In genomic region chr4:56864417-56865001, GRCm38 (mm10) we compare ENCODE assay signal across 8 mouse cellular contexts. TPM values are rescaled to one million over a fixed set of nuclear protein-coding genes. Genes with fewer than 3 reads are reported as not detected.
A peak's percentile ranks its signal among the peaks of the same experiment; 100 is the strongest.
DNase-seq lines count a peak whose midpoint lies in the region; ATAC-seq and TF ChIP-seq lines count a peak whose summit lies in the region.

No protein-coding gene starts in this region.

- no peaks in the 10 kb centered on the region for H3K36me3 ChIP-seq in hindbrain, embryonic 14.5 days (replicated peaks; ENCODE audit: control insufficient read depth, insufficient read depth)
- H3K36me3 ChIP-seq in macrophage (ENCODE audit: inconsistent target), result no peaks in the 10 kb centered on the region
- H3K36me3 ChIP-seq in stomach, embryonic 14.5 days (ENCODE audit: control insufficient read depth, insufficient read depth, low read length), result no peaks in the 10 kb centered on the region

- ATAC-seq in hindbrain, embryonic 14.5 days (ENCODE audit: low FRiP score), result peak; percentile 85
- peak; percentile 36 for ATAC-seq in stomach, embryonic 14.5 days (ENCODE audit: insufficient number of reproducible peaks, insufficient read depth, low FRiP score, low read depth)

- TF ChIP-seq POLR2A in embryonic fibroblast, embryonic 13.5 days (IDR thresholded peaks at IDR 0.05; ENCODE audit: low read depth, low read length), result no peak

- peak; percentile 95 for DNase-seq in heart, adult 11 months
- DNase-seq in heart, postnatal 25 days (ENCODE audit: low spot score), result no peak
- peak; percentile 45 for DNase-seq in ZHBTc4 (ENCODE audit: low read depth, low spot score)
- DNase-seq in hindbrain, embryonic 14.5 days (ENCODE audit: low spot score), result peak; percentile 60
- DNase-seq in left cerebral cortex, postnatal 14 days (ENCODE audit: low spot score in 2 of 2), result peak; percentile 35 to 50

- no peaks in the 10 kb centered on the region for H3K27me3 ChIP-seq in hindbrain, embryonic 14.5 days (ENCODE audit: control insufficient read depth, insufficient read depth, low read length)
- no peaks in the 10 kb centered on the region for H3K27me3 ChIP-seq in stomach, embryonic 14.5 days (ENCODE audit: control insufficient read depth, insufficient read depth, low read length)

- no peak for TF ChIP-seq CTCF in embryonic fibroblast, embryonic 13.5 days (IDR thresholded peaks at IDR 0.05; ENCODE audit: borderline replicate concordance, insufficient read depth, low read length)

- peak overlapping the region; percentile 80 for H3K9ac ChIP-seq in hindbrain, embryonic 14.5 days
- peak overlapping the region; percentile 74 for H3K9ac ChIP-seq in stomach, embryonic 14.5 days (replicated peaks; ENCODE audit: low read depth, low read length)

- H3K27ac ChIP-seq in embryonic fibroblast, embryonic 13.5 days (ENCODE audit: insufficient read depth, low read length), result no peak overlapping the region
- peak overlapping the region; percentile 82 for H3K27ac ChIP-seq in hindbrain, embryonic 14.5 days
- H3K27ac ChIP-seq in macrophage, result no peak overlapping the region
- H3K27ac ChIP-seq in stomach, embryonic 14.5 days (ENCODE audit: low read length), result peak overlapping the region; percentile 77

- H3K4me2 ChIP-seq in hindbrain, embryonic 14.5 days (replicated peaks), result peak overlapping the region; percentile 92
- peak overlapping the region; percentile 93 for H3K4me2 ChIP-seq in stomach, embryonic 14.5 days (replicated peaks; ENCODE audit: low read depth, low read length)

- H3K9me3 ChIP-seq in hindbrain, embryonic 14.5 days (ENCODE audit: control insufficient read depth, low read length), result no peaks in the 10 kb centered on the region
- no peaks in the 10 kb centered on the region for H3K9me3 ChIP-seq in stomach, embryonic 14.5 days (ENCODE audit: control insufficient read depth, low read depth, low read length)

- intact Hi-C loops in heart, postnatal 25 days (cut with DNase I), result no loop called here
- intact Hi-C loops in left cerebral cortex, postnatal 14 days (cut with DNase I), result loop anchor here (5.0 kb wide), 1 partner anchor 98 kb away; no protein-coding TSS in a partner anchor

- no peaks in the 10 kb centered on the region for H3K79me2 ChIP-seq in macrophage (ENCODE audit: inconsistent target)

- under 1% methylated on average over 46 of the region's 49 CpGs for WGBS in hindbrain, embryonic 14.5 days
- WGBS in macrophage (ENCODE audit: missing documents), result 2% methylated on average over 42 of the region's 49 CpGs
- 0% methylated on average over 49 of the region's 49 CpGs for WGBS in stomach, embryonic 14.5 days

- H3K4me1 ChIP-seq in embryonic fibroblast, embryonic 13.5 days (ENCODE audit: control insufficient read depth, insufficient read depth, low read length), result peaks cover 4% of the 10 kb centered on the region; the same call in 1 of the 2 replicates
- H3K4me1 ChIP-seq in hindbrain, embryonic 14.5 days (replicated peaks; ENCODE audit: control insufficient read depth, insufficient read depth, low read length), result peaks cover 16% of the 10 kb centered on the region
- no peaks in the 10 kb centered on the region; the same call in 1 of the 2 replicates for H3K4me1 ChIP-seq in stomach, embryonic 14.5 days (ENCODE audit: control insufficient read depth, insufficient read depth, low read length)

- H3K4me3 ChIP-seq in embryonic fibroblast, embryonic 13.5 days (ENCODE audit: insufficient read depth, low read length), result peak overlapping the region; percentile 64
- H3K4me3 ChIP-seq in hindbrain, embryonic 14.5 days (replicated peaks; ENCODE audit: low read length), result peak overlapping the region; percentile 70
- peak overlapping the region; percentile 20; the same call in 1 of the 2 replicates for H3K4me3 ChIP-seq in macrophage (ENCODE audit: inconsistent target)
- H3K4me3 ChIP-seq in stomach, embryonic 14.5 days (ENCODE audit: low read depth, low read length), result peak overlapping the region; percentile 77

RNA-seq across cellular contexts. Expression of gene Ctnnal1, which starts 0.5 kb away (rescaled TPM):
- 10 to 100 TPM; 24.1 to 25.1 TPM for total RNA-seq in heart, postnatal 25 days (2021)
- 5.6 and 10.4 TPM in 2 replicates for polyA plus RNA-seq in embryonic fibroblast, embryonic 13.5 days (2011; ENCODE audit: insufficient read length, low read depth, missing spikeins)
- 12.2 and 16.7 TPM in 2 replicates for polyA plus RNA-seq in hindbrain, embryonic 14.5 days (2014; fragmentation: Nextera tagmentation; extraction: Ambion mirVana)
- total RNA-seq in left cerebral cortex, postnatal 14 days (2021), result 10 to 100 TPM; 15.0 to 16.0 TPM
- total RNA-seq in macrophage (2018; cell fraction: chromatin; rRNA removed), result 10 to 100 TPM in 2 of 26 experiments, 1 to 10 TPM in 16, under 1 TPM in 8; 0.57 to 14.8 (median 1.8) TPM
- total RNA-seq in macrophage (2018; cell fraction: cytosol; rRNA removed), result 1 to 10 TPM in 1 of 26 experiments, under 1 TPM in 25; 0.12 to 1.5 (median 0.36) TPM
- total RNA-seq in macrophage (2018; cell fraction: nucleus; rRNA removed), result 10 to 100 TPM in 1 of 26 experiments, 1 to 10 TPM in 15, under 1 TPM in 10; 0.36 to 13.6 (median 1.5) TPM
- 0.23 to 0.53 TPM (median 0.35 TPM) in 3 replicates for polyA plus RNA-seq in macrophage (2018)
- 26.5 and 26.7 TPM in 2 replicates for polyA plus RNA-seq in stomach, embryonic 14.5 days (2014; fragmentation: Nextera tagmentation; extraction: Ambion mirVana)

Comparison
In these comparisons a context has a peak if more than half of its experiments do, and no peak if none do; other contexts are left out.
1. H3K27ac ChIP-seq: peak in hindbrain, embryonic 14.5 days (single experiment) and stomach, embryonic 14.5 days (single experiment); none in embryonic fibroblast, embryonic 13.5 days (single experiment) and macrophage (single experiment).
2. H3K4me3 ChIP-seq: peak in every context shown above with its lines; median percentile 77 in stomach, embryonic 14.5 days; 70 in hindbrain, embryonic 14.5 days; 64 in embryonic fibroblast, embryonic 13.5 days; 20 in macrophage.